Mouse (Mus musculus) granulocyte monocyte progenitor cell, adult 5-6 weeks (primary cell): ENCODE measurements around the gene Kremen2. TPM values are rescaled to one million over a fixed set of nuclear protein-coding genes. Genes with fewer than 3 reads are reported as not detected.
"Not testable (repeated sequence)": the region's sequence is repeated elsewhere in the genome, so short reads cannot be mapped to it uniquely, and the experiment has no call there.

Source experiments
- ATAC-seq: replicated peaks from 2 replicates; pipeline ENCODE4 v1.8.0; 2016; ENCODE audit warnings: mild to moderate bottlenecking, moderate TSS enrichment, inconsistent platforms; ENCODE audit not compliant: poor library complexity, severe bottlenecking
- total RNA-seq, 2 experiments: library from RNA; stranded (forward) in 1 of 2; stranded (reverse) in 1 of 2; fragments of 200-712, 200-1000 nt in 1 of 2; fragments of >200 nt in 1 of 2; fragmentation: Nextera tagmentation in 1 of 2; gene quantifications; 2 replicates each; pipeline ENCODE4 v1.2.3; 2014 to 2017

The Kremen2 gene
- total RNA-seq (2014; fragmentation: Nextera tagmentation) (not detected in 2 replicates), total RNA-seq (2017) (not detected in 2 replicates)

GRCm38 (mm10) chr17:23745301-23746251, at the start of gene Kremen2:
Gene Kremen2 (minus strand): TSS chr17:23745833.
- no peak for ATAC-seq

GRCm38 (mm10) chr17:23795323-23795722, 49.7 kb upstream of the Kremen2 start:
- ATAC-seq = no peak

- 0 out of 2 replicates have a peak, but pooled peaks have one; percentile 8 for ATAC-seq
Measured at GRCm38 (mm10) chr17:23791079-23791357, 45.4 kb upstream of the Kremen2 start.

GRCm38 (mm10) chr17:23790269-23791078, 44.8 kb upstream of the Kremen2 start, which contains the start of gene Srrm2:
Gene Srrm2 (plus strand): TSS chr17:23790532.
- peak; percentile 68 for ATAC-seq

- no peak for ATAC-seq
Measured at GRCm38 (mm10) chr17:23789749-23790268, 44.2 kb upstream of the Kremen2 start.

- ATAC-seq = no peak
Measured at GRCm38 (mm10) chr17:23788973-23789372, 43.3 kb upstream of the Kremen2 start.

- ATAC-seq = no peak
Measured at GRCm38 (mm10) chr17:23786510-23786931, 40.9 kb upstream of the Kremen2 start.

GRCm38 (mm10) chr17:23785561-23786471, 40.2 kb upstream of the Kremen2 start, which contains the start of gene Flywch2:
Gene Flywch2 (minus strand): TSS chr17:23786081.
- ATAC-seq = peak; percentile 80

GRCm38 (mm10) chr17:23783352-23783751, 37.7 kb upstream of the Kremen2 start:
- ATAC-seq = no peak

- ATAC-seq = no peak
Measured at GRCm38 (mm10) chr17:23778447-23778846, 32.8 kb upstream of the Kremen2 start.

- no peak for ATAC-seq
Measured at GRCm38 (mm10) chr17:23777141-23777540, 31.5 kb upstream of the Kremen2 start.

GRCm38 (mm10) chr17:23776216-23776615, 30.6 kb upstream of the Kremen2 start:
- ATAC-seq = no peak

- peak; percentile 72 for ATAC-seq
Measured at GRCm38 (mm10) chr17:23774090-23774489, 28.5 kb upstream of the Kremen2 start.

- ATAC-seq = no peak
Measured at GRCm38 (mm10) chr17:23773676-23774075, 28.0 kb upstream of the Kremen2 start.

- not testable (repeated sequence) for ATAC-seq
Measured at GRCm38 (mm10) chr17:23772219-23772556, 26.6 kb upstream of the Kremen2 start.

GRCm38 (mm10) chr17:23771284-23772218, 25.9 kb upstream of the Kremen2 start, which contains the start of gene Flywch1:
Gene Flywch1 (minus strand): TSS chr17:23771602.
- ATAC-seq = peak; percentile 97

- no peak for ATAC-seq
Measured at GRCm38 (mm10) chr17:23770896-23771283, 25.3 kb upstream of the Kremen2 start.

- ATAC-seq = no peak
Measured at GRCm38 (mm10) chr17:23770493-23770892, 24.9 kb upstream of the Kremen2 start.

GRCm38 (mm10) chr17:23762976-23763375, 17.3 kb upstream of the Kremen2 start:
- ATAC-seq = no peak
